Mouse (Mus musculus): Measurements from ENCODE around the gene Mboat7. TPM values are rescaled to one million over a fixed set of nuclear protein-coding genes. Genes with fewer than 3 reads are reported as not detected.
"Not testable (repeated sequence)": the region's sequence is repeated elsewhere in the genome, so short reads cannot be mapped to it uniquely, and the experiment has no call there.

Gene Mboat7
- total RNA-seq (2014; fragmentation: Nextera tagmentation) = 36.2 and 38.0 TPM in 2 replicates
- total RNA-seq (2017) = 20.6 and 21.3 TPM in 2 replicates
- 57.0 and 67.4 TPM in 2 replicates for polyA plus RNA-seq (2012)

GRCm38 (mm10) chr7:3692987-3693808, at the start of gene Mboat7:
Mboat7 (minus strand) TSS chr7:3693523.
- H3K4me3 ChIP-seq (ENCODE audit: low read depth, low read length) = peak within 1 kb of the TSS; percentile 88
- DNase-seq (ENCODE audit: low spot score) (peak; percentile 93), ATAC-seq (ENCODE audit: extremely low read depth, insufficient number of reproducible peaks, low FRiP score, poor library complexity, severe bottlenecking) (peak; percentile 82)
- H3K4me1 ChIP-seq (ENCODE audit: insufficient read depth, low read depth, low read length) = peaks cover 39% of the 10 kb centered on the region
- TF ChIP-seq TAL1 (conservative IDR thresholded peaks at IDR 0.05; ENCODE audit: low read depth, low read length) (no peak), GATA2 (IDR thresholded peaks at IDR 0.05; ENCODE audit: borderline replicate concordance, low read depth, low read length) (no peak), GATA1 (IDR thresholded peaks at IDR 0.05; ENCODE audit: borderline replicate concordance, low read length) (no peak), CTCF (IDR thresholded peaks at IDR 0.05; ENCODE audit: low read depth, low read length) (no peak), POLR2AphosphoS5 (IDR thresholded peaks at IDR 0.05; ENCODE audit: insufficient replicate concordance, low read depth, low read length) (no peak)
- no peaks in the 10 kb centered on the region for H3K27me3 ChIP-seq (ENCODE audit: insufficient read depth, low read length)
- H3K36me3 ChIP-seq (replicated peaks) = peaks cover 54% of the 10 kb centered on the region
- H3K9me3 ChIP-seq (replicated peaks) = no peaks in the 10 kb centered on the region

GRCm38 (mm10) chr7:3732675-3733074, 39.4 kb upstream of the Mboat7 start:
- not testable (repeated sequence) for H3K4me3 ChIP-seq (ENCODE audit: low read depth, low read length); H3K36me3 ChIP-seq (replicated peaks); H3K9me3 ChIP-seq (replicated peaks); DNase-seq (ENCODE audit: low spot score); ATAC-seq (ENCODE audit: extremely low read depth, insufficient number of reproducible peaks, low FRiP score, poor library complexity, severe bottlenecking); H3K27me3 ChIP-seq (ENCODE audit: insufficient read depth, low read length); H3K4me1 ChIP-seq (ENCODE audit: insufficient read depth, low read depth, low read length)

- H3K36me3 ChIP-seq (replicated peaks); H3K9me3 ChIP-seq (replicated peaks); DNase-seq (ENCODE audit: low spot score); H3K4me3 ChIP-seq (ENCODE audit: low read depth, low read length); ATAC-seq (ENCODE audit: extremely low read depth, insufficient number of reproducible peaks, low FRiP score, poor library complexity, severe bottlenecking); H3K4me1 ChIP-seq (ENCODE audit: insufficient read depth, low read depth, low read length); H3K27me3 ChIP-seq (ENCODE audit: insufficient read depth, low read length): not testable (repeated sequence)
Measured at GRCm38 (mm10) chr7:3725459-3725858, 32.1 kb upstream of the Mboat7 start.

- not testable (repeated sequence) for H3K36me3 ChIP-seq (replicated peaks); H3K4me1 ChIP-seq (ENCODE audit: insufficient read depth, low read depth, low read length); H3K4me3 ChIP-seq (ENCODE audit: low read depth, low read length); H3K9me3 ChIP-seq (replicated peaks); DNase-seq (ENCODE audit: low spot score); H3K27me3 ChIP-seq (ENCODE audit: insufficient read depth, low read length); ATAC-seq (ENCODE audit: extremely low read depth, insufficient number of reproducible peaks, low FRiP score, poor library complexity, severe bottlenecking)
Measured at GRCm38 (mm10) chr7:3720268-3720667, 26.9 kb upstream of the Mboat7 start, which contains the start of gene Pirb. Pirb (minus strand) TSS chr7:3720391.

GRCm38 (mm10) chr7:3715249-3715648, 21.9 kb upstream of the Mboat7 start:
- Histone ChIP-seq H3K36me3 (replicated peaks) (no peaks in the 10 kb centered on the region), H3K4me1 (ENCODE audit: insufficient read depth, low read depth, low read length) (peaks cover 5% of the 10 kb centered on the region), H3K4me3 (ENCODE audit: low read depth, low read length) (no peak overlapping the region), H3K27me3 (ENCODE audit: insufficient read depth, low read length) (peaks cover 33% of the 10 kb centered on the region), H3K9me3 (replicated peaks) (no peaks in the 10 kb centered on the region)
- ATAC-seq (ENCODE audit: extremely low read depth, insufficient number of reproducible peaks, low FRiP score, poor library complexity, severe bottlenecking) (no peak), DNase-seq (ENCODE audit: low spot score) (no peak)
- TF ChIP-seq TAL1 (conservative IDR thresholded peaks at IDR 0.05; ENCODE audit: low read depth, low read length) (no peak), CTCF (IDR thresholded peaks at IDR 0.05; ENCODE audit: low read depth, low read length) (no peak), GATA1 (IDR thresholded peaks at IDR 0.05; ENCODE audit: borderline replicate concordance, low read length) (no peak), POLR2AphosphoS5 (IDR thresholded peaks at IDR 0.05; ENCODE audit: insufficient replicate concordance, low read depth, low read length) (no peak), GATA2 (IDR thresholded peaks at IDR 0.05; ENCODE audit: borderline replicate concordance, low read depth, low read length) (no peak)

- H3K4me3 ChIP-seq (ENCODE audit: low read depth, low read length) = no peak overlapping the region
- no peaks in the 10 kb centered on the region for H3K36me3 ChIP-seq (replicated peaks)
- TF ChIP-seq POLR2AphosphoS5 (IDR thresholded peaks at IDR 0.05; ENCODE audit: insufficient replicate concordance, low read depth, low read length) = no peak
- no peak for TF ChIP-seq TAL1 (conservative IDR thresholded peaks at IDR 0.05; ENCODE audit: low read depth, low read length)
- no peak for TF ChIP-seq GATA2 (IDR thresholded peaks at IDR 0.05; ENCODE audit: borderline replicate concordance, low read depth, low read length)
- TF ChIP-seq GATA1 (IDR thresholded peaks at IDR 0.05; ENCODE audit: borderline replicate concordance, low read length) = no peak
- TF ChIP-seq CTCF (IDR thresholded peaks at IDR 0.05; ENCODE audit: low read depth, low read length) = no peak
- H3K9me3 ChIP-seq (replicated peaks) = no peaks in the 10 kb centered on the region
- DNase-seq (ENCODE audit: low spot score) (no peak), ATAC-seq (ENCODE audit: extremely low read depth, insufficient number of reproducible peaks, low FRiP score, poor library complexity, severe bottlenecking) (no peak)
- H3K27me3 ChIP-seq (ENCODE audit: insufficient read depth, low read length) = peaks cover 33% of the 10 kb centered on the region
- peaks cover 7% of the 10 kb centered on the region for H3K4me1 ChIP-seq (ENCODE audit: insufficient read depth, low read depth, low read length)
Measured at GRCm38 (mm10) chr7:3712264-3712942, 19.1 kb upstream of the Mboat7 start.

GRCm38 (mm10) chr7:3709000-3709399, 15.7 kb upstream of the Mboat7 start:
- no peak overlapping the region for H3K4me3 ChIP-seq (ENCODE audit: low read depth, low read length)
- peaks cover 27% of the 10 kb centered on the region for H3K36me3 ChIP-seq (replicated peaks)
- no peaks in the 10 kb centered on the region for H3K9me3 ChIP-seq (replicated peaks)
- H3K4me1 ChIP-seq (ENCODE audit: insufficient read depth, low read depth, low read length) = peaks cover 19% of the 10 kb centered on the region
- DNase-seq (ENCODE audit: low spot score) (no peak), ATAC-seq (ENCODE audit: extremely low read depth, insufficient number of reproducible peaks, low FRiP score, poor library complexity, severe bottlenecking) (no peak)
- peaks cover 15% of the 10 kb centered on the region for H3K27me3 ChIP-seq (ENCODE audit: insufficient read depth, low read length)
- TF ChIP-seq GATA2 (IDR thresholded peaks at IDR 0.05; ENCODE audit: borderline replicate concordance, low read depth, low read length) = no peak
- peak; percentile 92; the same call in 1 of the 2 replicates for TF ChIP-seq POLR2AphosphoS5 (IDR thresholded peaks at IDR 0.05; ENCODE audit: insufficient replicate concordance, low read depth, low read length)
- TF ChIP-seq TAL1 (conservative IDR thresholded peaks at IDR 0.05; ENCODE audit: low read depth, low read length) = no peak

GRCm38 (mm10) chr7:3708447-3708980, 15.2 kb upstream of the Mboat7 start:
- not testable (repeated sequence) for H3K4me3 ChIP-seq (ENCODE audit: low read depth, low read length); ATAC-seq (ENCODE audit: extremely low read depth, insufficient number of reproducible peaks, low FRiP score, poor library complexity, severe bottlenecking); H3K9me3 ChIP-seq (replicated peaks); DNase-seq (ENCODE audit: low spot score)
- Histone ChIP-seq H3K36me3 (replicated peaks) (peaks cover 27% of the 10 kb centered on the region), H3K4me1 (ENCODE audit: insufficient read depth, low read depth, low read length) (peaks cover 19% of the 10 kb centered on the region), H3K27me3 (ENCODE audit: insufficient read depth, low read length) (peaks cover 10% of the 10 kb centered on the region)

All from G1E (cell line).